Mouse (Mus musculus) E14TG2a.4 (cell line): ENCODE measurements at regions not wholly inside any gene's neighbourhood (a gene's known extent, or its start where the extent isn't known, plus 50 kb on each side); places are given as distances from the start of the nearest gene placed in this dataset.

Source experiments
- CTCF ChIP-seq: conservative IDR thresholded peaks from 2 replicates; pipeline ENCODE4 v1.5.1; 2014; ENCODE audit warnings: low read length
- NANOG ChIP-seq: IDR thresholded peaks from 2 replicates; pipeline ENCODE4 v1.6.1; 2014; ENCODE audit warnings: borderline replicate concordance, low read length, mixed read lengths
- POU5F1 ChIP-seq: IDR thresholded peaks from 2 replicates; pipeline ENCODE4 v1.6.1; 2014; ENCODE audit warnings: low read length, borderline replicate concordance

DNA sequence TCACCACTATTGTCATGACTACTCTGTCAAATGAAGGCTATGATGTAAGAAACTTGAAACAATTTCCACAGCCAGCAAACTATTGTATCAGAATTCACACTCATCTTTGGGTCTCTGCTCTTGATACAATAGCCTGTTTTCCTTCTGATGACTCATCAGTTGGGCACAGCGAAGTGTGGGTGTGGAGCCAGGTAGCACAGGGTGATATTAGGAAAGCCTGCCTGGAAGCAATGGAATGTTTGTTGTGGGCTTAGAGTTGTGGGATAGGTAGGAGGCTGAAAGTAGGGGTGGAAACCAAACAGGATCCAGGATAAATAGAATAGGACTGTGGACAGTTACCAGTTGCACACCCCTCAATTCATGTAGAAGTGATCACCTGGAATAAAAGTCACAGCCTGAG lies 194.4 kb upstream of the Ccdc54 start:
- TF ChIP-seq CTCF = no peak
- no peak for TF ChIP-seq NANOG
- no peak for TF ChIP-seq POU5F1
